Mouse (Mus musculus) kidney, adult 9 months (tissue): ENCODE results near the gene Cysltr2.

Source experiments
- DNase-seq: peaks from one replicate; pipeline ENCODE4 v3.0.0; 2022

Cysltr2 gene

DNA sequence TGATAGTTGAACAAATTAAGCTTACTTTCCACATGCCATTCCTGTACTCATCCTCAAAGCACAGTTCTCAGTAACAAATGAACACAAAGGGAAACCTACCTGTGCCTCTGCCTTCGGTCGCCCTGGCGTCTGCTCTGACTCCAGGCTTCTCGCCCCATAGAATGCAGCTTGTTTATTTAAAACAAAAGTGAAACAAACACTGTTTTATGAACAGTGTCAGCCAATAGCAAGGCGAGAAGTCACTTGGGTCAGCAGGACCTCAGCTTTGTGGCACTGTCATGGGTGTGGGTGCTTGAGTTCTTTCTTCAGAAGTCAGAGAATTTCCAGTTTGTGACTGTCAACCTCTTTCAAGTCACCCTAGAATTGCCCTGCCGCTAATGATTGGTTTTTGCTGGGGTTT is at the start of gene Cysltr2:
Gene Cysltr2, minus strand, starts transcription at position 178 of the 400 bp plus-strand sequence.
- peak; percentile 23 for DNase-seq

DNA sequence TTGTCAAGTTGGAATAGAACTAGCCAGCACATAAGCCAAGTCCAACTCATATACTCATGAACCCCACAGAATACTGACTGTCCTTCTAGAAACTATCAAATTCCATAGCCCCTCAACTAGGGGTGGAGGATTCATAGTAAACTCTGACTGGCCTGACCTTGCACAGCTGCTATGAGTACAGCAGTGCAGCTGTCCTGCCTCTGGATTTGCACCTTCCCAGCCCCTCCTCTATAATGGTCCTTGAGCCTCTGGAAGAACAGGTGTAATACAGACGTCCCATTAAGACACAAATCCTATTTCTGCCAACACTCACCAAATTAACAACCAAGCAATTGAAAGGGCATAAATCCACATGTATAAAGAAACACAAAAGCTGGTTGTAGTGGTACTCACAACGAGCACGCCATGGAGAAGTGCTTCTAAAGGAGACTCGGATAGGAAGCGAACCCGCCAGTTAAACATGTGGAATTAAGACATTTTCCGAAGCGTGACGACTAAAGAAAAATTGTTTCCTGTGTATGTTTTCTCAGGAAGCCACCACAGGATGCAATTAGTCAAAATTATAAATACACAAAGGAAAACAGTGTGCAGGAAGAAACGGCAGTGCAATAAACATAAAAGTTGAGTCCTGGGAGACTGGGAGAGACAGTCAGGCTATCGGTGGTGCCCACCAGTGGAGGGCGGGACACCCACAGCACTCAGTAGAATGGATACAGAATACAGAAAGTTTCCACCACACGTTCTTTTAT is 46.1 kb upstream of the Cysltr2 start:
- peak; percentile 50 for DNase-seq

DNA sequence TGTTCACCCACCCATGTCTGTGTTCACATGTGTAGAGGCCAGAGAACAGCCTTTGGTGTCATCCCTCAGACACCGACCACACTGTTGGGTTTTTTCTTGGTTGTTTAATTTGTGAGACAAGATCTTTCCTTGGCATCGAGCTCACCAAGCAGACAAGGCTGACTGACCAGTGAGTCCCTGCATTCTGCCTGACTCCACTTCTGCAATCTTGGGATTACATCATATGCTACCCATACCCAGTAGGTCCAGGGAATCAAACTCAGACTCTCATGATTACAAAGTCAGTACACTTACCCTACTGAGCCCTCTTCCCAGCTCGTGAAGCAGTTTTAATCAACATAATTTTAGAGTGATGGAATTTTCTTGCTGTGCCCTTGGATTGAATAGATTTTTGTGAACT is 44.0 kb upstream of the Cysltr2 start:
- no peak for DNase-seq

DNA sequence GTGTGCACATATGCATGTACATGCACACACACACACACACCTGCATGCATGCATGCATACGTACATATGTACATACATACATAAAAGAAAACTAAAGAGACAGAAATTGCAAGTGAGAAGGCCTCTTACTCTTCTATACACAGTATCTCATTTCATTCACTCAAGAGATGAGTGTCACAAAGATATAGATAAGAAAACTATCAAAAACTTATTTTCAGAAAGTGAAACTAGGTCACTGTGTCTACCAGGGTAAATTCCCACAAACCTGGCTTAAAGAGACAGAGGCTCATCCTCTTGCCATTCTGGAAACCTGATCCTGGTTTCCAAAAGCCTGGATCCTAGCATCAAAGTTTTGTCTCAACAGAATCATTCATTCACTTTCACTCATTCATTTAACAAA is 39.3 kb upstream of the Cysltr2 start:
- DNase-seq, result no peak

DNA sequence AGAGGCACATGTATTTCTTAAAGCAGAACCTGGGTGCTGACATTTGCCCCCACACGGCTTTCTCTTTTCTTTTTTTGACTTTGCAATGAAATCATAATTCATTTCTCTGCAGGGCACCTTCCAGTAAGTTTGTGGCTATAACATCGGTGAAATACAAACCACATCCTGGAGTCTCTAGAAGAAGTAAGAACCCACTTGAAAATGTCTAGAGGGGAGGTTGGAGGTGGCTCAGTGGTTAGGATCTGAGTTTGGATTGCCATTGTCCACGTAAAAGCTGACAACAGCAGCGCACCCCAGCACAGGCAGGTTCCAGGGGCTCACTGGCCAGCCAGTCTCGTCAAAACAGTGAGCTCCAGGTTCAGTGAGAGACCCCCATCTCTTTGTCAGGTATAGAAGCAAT is 38.8 kb upstream of the Cysltr2 start:
- no peak for DNase-seq

DNA sequence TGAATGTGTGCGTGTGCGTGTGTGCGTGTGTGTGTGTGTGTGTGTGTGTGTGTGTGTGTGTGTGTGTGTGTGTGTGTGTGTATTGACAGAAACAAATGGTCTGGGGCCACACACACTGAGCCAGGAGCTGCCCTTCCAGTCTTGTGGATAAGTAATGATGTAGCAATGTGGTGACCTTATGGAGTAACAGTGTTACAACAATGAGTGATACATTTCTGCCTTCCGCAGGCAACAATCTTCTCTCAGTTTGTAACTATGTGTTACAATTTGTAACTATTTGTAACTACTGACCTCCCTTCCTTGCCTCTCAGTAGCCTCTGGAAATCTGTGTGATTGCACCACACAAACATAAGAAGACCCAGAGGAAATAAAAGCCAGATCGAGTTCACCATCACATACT is 38.3 kb upstream of the Cysltr2 start:
- DNase-seq, result no peak

DNA sequence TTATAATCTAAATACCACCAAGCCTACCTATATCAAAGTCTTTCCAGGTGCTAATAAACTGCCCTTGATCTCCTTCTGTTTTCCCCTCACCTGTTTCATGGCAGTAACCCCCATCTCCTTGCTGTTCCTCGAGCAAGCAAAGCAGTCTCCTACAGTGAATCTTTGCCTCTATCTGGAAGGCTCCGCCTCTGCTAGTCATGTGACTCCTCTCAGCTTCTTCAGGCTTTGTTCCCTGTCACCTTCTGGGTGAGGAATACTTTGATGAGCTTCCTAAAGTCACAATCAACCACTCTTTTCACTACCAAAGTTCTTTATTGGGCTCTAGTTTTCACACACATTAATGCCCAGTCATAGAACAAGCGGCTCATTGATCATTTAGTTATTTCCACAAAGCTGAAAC is 37.5 kb upstream of the Cysltr2 start:
- no peak for DNase-seq

DNA sequence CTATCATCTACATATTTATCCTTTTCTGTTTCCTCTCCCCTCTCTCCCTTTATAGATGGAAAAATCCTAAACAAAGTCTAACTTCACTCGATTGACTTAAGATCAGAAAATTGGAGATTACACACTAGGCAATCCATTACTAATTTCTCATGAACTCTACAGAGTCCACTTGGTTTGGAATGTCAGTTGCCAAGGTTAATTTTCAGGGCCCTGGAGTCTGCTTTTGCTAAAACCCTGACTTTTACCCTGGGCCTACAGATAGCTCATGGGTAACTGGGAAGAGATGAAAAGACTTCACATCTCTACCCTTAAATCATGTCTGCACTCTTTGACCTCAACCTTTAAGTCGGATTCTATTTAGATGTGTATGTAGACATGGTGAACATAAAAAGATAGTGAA is 34.6 kb upstream of the Cysltr2 start:
- no peak for DNase-seq

DNA sequence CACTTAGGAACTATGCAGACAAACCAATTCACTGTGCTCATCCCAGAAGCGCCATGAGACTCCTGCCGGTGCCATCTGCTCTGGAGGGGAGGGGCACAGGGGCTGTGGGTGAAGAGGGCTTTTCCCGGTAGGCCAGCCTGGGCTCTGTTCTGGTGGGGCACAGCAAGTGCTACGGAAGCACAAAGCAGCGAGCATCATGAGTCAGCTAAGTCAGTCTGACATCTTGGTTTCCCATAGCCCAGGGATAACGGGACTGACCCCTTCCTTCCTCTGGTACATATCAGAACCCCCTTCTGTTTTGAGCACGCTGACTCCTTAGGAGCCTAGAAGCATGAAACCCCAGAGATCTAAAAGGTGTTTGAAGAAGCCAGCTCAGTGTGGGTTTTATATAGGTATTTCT is 15.5 kb upstream of the Cysltr2 start:
- DNase-seq, result no peak

DNA sequence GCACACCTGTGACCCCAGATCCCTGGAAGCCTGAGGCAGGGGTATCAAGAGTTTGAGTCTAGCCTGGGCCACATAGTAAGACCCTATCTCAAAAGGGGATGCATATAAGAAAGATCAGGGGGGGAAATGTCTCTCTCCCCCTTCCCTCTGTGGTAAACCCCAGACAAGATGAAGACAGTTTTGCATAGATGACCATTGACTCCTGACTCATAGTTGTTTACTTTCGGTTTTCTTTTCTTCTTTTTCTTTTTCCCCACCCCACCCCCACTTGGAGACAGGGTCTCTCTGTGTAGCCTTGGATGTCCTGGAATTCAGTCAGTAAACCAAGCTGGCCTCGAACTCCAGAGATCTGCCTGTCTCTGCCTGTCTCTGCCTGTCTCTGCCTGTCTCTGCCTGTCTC is 9.8 kb upstream of the Cysltr2 start:
- no peak for DNase-seq

DNA sequence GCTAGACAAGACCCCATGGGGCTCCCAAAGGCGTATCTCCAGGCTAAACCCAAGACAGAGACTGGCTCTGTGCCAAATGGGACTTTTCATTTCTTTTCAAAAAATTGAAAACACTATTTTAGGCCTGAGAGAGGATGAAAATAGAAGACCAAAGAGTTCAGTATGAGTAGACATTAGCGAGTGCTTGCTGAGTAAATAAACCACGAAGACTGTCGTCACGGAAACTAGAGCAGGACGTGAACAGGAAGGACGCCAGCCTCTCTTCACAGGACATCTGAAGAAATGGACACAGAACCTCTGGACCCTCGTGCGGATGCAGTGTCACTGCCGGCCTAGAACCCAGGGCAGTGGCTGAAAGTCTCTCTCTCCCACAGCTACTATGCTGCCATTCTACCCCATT is 8.8 kb upstream of the Cysltr2 start:
- DNase-seq, result no peak

DNA sequence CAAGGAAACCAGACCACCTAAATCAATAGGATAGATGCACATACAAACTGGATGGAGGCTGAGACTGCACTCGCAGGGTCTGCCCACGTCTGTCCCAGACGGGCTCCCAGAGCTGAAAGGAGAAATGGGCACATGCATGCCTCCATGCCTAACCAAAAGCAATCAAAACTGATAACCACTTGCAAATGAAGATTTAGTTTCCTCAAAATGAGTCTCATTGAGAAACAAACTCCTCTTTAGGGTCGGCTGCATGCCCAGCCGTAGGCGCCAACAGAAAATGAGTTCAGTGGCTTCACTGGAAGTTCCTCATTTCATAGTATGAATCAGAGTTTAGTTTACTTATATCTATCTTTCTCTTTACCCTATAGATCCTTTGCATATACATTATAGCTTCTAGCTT is 7.9 kb upstream of the Cysltr2 start:
- DNase-seq, result no peak

DNA sequence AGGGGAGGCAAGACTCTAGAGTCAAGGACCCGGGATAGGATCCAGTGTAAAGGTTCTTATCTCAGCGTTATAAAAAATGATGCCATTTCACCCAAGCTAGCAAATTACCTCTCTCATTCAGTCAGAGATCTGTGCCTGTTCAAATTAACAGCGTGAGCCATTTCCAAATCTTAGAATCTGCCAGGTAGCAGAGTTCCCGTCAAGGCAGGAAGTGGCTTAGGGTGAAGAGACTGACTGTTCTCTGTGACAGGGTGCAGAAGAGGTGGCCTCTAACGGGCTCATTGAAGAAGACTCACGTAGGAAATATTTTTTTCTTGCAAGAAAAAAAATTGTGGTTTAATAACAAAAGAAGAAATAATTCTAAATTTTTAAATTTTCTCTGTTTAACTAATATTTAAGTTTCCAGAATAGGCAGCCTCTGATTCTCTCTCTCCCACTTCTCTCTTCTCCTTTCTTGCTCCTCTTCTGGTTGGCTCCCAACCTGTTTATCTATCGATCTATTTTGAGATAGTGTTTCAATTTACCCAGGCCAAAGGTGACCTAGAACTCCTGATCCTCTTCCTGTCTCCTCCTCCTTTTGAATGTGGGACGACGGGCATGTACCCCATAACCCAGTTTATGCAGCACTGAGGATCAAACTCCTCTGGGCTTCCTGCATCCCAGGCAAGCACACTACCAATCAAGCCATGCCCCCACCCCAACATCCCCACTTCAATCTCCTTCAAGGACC is 3.5 kb downstream of the Cysltr2 start:
- no peak for DNase-seq

DNA sequence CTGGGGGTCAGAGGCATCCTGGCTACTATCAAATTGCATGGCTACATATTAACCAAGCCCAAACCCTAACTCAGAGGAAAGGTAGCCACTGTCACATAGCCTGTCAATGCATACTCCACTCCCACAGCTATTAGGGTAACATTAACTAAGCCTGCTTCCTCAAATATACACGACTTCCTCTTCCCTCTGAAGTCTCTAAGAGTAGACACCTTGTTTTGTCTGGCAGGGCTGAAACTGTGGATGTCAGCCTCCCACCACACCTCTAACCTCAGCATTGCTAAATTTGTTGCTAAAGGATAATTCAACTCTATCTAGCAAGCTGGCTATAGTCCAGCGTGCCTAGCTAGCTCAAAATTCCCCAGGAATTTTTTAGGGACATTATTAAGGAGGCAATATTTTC is 7.2 kb downstream of the Cysltr2 start:
- DNase-seq, result no peak

DNA sequence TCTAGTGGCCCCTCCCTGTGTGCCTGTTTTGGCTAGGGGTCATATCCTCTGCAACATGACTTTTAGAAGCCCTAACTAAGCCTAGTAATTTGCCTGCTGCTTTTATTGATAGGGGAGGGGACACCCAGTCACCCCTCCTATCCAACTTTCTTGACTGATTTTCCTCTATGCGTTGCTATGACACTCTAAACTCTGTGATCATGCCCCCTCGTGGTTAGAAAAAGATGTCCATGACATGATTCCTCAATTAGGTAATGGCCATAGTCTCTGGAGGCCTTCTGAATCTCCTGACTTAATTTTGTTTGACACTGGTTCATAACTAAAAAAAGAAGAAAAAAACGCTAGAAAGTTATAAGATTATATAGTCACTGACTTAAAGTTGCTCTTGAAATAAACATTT is 15.6 kb downstream of the Cysltr2 start:
- no peak for DNase-seq

DNA sequence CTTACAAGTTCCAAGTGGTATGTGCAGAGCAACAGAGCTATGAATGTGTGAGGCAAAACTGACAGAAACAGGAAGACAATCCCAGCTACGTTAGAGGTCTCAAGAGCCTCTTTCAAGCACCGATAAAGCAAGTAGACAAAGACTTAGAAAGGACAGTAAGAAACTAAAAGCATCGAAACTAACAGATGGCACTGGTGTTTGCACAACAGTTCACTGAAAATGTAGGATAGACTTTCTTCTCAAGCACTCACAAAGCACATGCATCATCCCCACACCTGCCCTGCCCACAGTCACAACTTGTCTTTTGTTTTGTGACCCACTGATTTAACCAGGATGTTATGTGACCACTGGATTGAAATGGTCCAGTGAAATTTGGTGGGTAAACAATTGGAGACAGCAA is 17.7 kb downstream of the Cysltr2 start:
- DNase-seq, result no peak

DNA sequence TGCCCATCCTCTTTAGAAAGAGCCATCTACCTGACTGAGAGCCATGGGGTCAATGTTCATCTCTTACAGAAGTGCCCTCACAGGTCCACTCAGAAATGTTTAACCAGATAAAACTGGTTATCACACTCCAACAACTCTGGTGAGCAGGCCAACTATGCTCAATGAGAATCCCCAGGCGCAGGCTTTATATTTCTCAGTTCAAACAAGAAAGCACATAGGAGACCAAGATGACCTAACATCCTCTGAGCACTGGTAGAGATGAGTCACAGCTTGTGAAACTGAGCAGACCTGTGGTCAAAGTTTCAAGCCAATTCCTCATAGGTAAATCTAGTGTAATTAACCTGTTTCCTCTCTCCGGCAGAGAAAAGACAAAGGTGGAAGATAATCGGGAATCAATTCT is 31.6 kb downstream of the Cysltr2 start:
- DNase-seq, result peak; percentile 62

DNA sequence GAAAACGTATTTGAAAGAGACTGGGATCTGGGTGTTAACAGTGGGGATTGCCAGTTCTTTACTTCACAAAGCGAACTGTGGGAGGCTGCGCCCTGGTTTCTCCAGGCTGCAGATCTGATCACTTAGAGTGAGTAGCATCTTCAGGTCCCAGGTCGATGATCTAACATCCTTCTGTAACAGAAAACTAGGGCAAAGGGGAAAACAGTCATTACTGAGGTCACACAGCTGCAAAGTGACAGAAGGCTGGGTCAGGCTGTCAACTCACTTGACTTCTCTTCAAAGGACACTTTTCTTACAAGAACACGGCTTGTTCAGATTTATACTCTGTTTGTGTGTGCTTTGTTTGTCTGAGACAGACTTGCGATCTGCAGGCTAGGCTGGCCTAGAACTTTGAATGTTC is 33.5 kb downstream of the Cysltr2 start:
- no peak for DNase-seq

DNA sequence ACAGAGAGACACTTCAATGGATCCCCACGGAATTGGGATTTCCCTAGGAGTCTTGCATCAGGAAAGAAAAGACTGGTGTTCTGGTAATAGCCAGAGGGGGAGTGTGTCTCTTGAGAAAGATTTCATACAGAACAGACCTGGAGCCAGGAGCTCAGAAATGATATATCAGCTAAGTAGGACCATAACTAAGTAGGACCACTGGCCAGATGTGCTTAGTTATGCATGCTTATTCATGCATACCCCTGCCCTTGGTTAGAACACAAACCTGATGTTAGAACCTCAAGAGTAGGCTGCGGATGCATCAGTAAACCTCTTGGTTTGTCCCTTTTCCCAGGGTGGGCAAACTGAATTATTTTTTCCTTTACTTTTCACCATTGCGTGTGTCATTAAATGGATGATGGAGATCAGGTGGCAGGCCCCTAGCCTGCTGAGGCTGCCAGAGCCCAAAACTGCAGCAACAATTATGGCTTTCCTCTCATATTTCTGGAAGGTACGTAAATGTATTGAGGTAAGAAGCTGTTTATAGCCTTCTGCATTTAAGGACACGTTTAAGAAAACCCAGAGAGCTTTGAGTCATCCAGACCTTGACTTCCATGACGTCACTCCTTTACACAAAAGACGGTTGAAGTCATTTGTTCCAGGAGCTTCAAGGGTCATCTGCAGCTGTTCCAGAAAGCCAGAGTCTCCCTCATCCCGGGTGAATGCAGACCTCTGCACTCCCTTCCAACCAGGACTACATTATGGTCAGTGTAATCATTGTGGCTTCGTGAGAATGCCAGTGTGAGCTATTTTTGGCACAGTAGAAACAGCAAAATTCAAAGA is 35.0 kb downstream of the Cysltr2 start:
- no peak for DNase-seq

DNA sequence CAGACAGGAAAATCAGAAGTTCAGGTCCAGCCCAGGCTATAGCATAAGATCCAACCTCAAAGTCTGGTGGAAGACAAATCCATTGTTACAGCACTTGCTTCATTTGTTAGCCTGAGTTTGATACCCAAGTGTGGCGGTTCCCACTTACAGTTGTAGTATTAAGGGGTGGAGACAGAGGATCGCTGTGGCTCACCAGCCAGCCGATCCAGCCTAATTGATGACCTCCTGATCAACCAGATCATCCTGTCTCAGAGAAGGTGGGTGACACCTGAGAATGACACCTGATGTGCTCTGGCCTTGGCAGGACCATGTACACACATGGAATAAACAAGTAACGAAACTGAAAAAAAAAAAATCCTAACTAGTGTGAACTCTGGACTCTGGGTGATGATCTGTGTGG is 47.1 kb downstream of the Cysltr2 start:
- DNase-seq, result no peak

DNA sequence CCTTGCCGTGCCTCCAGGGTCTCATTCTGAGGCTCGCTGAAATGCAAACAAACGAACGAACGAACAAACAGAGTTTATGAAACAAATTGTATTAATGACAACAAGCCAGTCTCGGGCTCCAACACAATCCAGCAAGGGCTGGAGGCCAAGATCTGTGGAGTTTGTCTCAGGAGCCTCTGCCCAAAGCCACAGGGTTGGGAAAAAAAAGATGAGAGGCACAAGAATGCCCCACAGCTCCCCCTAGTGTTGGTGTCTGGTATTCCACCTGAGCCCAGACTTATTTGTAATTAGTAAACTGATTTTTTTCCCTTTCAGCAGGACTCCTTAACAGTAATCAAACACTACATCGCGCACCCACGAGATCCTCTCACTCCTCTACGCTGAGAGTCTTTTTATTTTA is 48.6 kb downstream of the Cysltr2 start:
- peak; percentile 64 for DNase-seq

DNA sequence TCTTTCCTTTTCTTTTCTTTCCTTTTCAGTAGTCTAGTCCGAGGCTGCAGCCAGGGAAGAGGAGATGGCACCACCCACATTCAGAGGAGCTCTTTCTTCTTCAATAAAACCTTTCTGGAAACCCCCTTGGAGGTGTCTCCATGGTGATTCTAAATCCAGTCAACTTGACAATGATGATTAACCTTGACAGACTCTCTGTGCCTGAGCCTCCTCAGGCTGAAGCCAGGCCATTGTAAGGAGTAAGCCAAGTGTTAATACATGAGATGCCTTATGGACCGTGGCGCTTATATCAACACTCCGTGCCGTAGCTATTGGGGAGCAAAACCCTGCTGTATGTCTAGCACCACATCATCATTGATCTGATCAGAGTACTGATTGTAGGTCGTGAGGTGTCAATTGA is 50.8 kb downstream of the Cysltr2 start:
- no peak for DNase-seq

DNA sequence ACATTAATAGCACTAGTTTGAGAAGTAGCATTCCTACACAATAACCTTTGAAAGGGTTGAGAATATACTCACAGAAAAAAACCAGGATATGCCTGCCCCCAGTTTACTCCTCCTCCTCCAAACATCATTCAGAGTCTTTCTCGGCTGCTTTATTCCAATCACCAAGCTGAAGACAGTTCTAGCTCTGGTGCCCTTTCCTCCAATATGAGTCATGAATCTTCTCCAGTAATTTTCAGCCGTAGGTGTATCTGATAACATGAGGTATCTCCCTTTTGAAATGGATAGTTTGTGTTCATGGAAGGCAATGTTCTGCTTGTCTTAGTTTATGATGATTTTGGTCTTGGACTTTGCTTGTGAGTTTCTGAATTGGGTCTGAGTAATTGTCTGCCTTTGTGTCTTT is 62.9 kb downstream of the Cysltr2 start:
- no peak for DNase-seq

DNA sequence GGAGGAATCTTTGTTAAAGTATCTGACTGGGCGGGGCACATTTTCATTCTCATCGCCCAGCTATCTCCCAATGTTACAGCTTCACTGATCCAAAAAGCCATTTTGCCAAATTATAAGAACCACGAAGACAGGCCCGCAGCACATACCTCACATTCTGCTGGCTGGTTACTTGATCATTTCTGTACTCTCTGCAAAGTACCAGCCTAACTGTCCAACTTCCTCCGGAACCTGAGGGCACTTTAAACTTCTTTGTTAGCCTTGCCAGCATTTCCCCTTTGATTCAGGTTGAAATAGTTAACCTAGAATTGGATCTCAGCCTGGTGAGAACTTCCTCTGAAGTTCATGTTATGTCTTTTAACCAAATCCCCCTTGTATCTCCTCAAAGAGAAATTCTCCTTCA is 63.8 kb downstream of the Cysltr2 start:
- DNase-seq, result no peak
